Mouse (Mus musculus) right cerebral cortex, postnatal 10 days (tissue): ENCODE measurements around the gene Gcn1l1.

Experiments used
- DNase-seq, 2 experiments: peaks; one replicate each; pipeline ENCODE4 v3.0.0; 2021; ENCODE audit warnings: low spot score in 2 of 2

Gene Gcn1l1

DNA sequence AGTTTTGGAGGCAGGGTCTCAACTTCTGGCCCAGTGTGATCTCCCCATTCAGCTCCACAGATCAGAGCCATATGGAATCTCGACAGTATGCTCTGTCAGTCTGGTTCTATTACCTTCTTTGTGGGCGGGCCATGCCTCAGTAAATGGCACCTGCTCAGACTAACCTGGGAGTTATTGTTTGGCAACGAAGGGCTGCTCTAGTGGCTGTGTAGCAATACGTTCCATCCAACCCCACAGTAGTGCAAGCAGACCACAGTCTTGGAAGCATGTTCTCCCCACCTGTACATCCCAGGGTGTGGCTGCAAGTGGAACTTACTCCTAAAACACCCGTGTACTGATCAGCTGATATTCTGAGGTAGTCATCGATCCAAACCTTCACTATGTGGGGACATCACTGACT is 91.6 kb downstream of the Gcn1l1 start:
- no peak for DNase-seq

DNA sequence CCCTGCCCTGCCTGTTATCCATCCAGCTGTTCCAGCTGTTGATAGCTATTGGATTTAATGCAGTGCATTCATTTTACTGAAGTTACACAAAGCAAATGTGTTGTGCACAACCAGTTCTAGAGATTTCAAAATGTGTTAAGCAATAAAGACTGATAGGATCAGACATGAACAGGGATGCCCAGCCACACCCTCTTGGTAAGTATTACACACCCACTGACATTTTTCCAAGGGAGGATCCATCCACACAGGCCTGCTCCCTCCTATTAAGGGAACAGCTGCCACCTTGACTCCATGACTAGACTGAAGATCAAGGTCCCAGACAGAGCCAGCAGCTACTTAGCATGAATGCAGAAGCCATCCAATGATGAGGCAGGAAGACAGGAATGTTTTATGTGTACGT is 92.2 kb downstream of the Gcn1l1 start:
- DNase-seq = no peak

DNA sequence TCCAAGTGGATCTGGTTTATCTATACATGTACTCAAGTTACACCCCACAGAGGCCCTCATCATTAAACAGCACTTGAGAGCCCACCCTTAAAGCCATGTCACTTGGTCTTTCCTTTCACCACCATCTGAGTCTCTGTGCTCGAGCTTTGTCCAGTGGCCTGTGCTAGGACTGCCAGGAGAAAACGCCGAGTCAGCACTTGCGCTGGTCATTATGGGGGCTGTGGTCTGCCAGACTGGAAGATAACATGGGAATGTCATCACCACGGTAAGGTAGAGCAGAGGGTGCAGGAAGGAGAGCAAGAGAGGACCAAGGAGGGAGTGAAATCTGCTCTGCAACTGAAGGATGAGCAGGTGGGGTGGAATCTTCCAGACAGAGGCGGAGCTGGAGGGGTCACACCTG is 93.3 kb downstream of the Gcn1l1 start:
- no peak for DNase-seq

- no peak for DNase-seq
Observed at GRCm38 (mm10) chr5:115662658-115663057, 97.6 kb downstream of the Gcn1l1 start.

- DNase-seq = no peak
Observed at GRCm38 (mm10) chr5:115666366-115667065, 101.5 kb downstream of the Gcn1l1 start.

DNA sequence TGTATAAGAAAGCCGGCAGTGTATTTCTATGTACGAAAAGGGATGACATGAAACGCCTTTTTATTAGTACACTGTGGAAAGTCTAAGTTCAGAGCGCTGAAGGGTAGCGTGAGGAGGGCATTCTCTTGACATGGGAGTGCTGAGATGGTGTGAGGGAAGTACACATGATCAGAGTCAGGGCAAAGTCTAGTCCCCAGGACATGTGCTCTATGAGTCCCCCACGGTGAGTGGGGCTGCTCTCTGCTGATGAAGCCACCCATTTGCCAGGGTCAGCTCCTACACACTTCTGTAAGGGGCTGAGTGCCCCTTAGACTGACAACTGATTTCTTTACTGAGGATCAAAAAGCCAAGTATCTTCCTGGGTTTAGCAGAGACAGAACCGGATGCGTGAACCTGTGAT is 102.2 kb downstream of the Gcn1l1 start:
- DNase-seq = no peak

DNA sequence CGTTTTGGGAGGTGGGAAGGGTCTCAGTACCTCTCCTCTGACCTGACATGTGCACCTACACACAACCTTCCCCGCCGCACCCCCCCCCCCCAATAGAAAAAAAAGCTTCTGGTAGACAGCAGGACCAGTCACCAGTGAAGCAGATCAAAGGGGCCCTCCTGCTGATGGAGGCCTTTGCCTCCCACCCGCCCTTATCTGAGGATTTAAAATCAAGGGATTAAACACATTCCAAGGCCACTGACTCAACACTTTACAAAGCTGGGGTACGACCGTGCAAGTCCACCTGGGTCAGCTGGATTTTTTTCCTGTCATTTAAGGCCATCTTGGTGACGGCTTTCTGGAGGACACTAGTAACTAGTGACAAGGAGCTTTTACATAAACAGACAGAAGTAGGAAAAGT is 102.8 kb downstream of the Gcn1l1 start:
- no peak for DNase-seq

GRCm38 (mm10) chr5:115668986-115669385 is 103.9 kb downstream of the Gcn1l1 start:
- no peak for DNase-seq

DNA sequence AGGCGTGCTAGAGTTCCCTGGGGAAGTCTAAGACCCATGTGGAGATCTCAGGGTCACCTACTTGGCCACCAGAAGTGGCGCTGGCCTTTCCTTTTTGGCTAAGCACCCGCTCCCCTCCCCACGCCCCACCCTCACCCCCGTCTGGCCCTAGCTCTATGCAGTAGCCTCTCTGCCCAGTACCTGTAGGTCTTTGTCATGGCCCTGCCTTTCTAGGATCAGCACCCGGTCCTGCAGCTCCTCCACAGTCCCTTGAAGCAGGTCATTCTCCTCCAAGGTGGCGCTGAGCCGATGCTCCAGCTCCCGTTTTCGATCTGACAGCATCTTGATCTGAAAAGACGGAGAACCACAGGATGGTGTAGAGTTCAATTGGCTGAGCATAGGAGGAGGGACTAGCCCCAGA is 104.9 kb downstream of the Gcn1l1 start:
- peak in 1 of 2 experiments; percentile 15 for DNase-seq

GRCm38 (mm10) chr5:115670406-115670805 is 105.4 kb downstream of the Gcn1l1 start:
- DNase-seq = peak in 1 of 2 experiments; percentile 15

DNA sequence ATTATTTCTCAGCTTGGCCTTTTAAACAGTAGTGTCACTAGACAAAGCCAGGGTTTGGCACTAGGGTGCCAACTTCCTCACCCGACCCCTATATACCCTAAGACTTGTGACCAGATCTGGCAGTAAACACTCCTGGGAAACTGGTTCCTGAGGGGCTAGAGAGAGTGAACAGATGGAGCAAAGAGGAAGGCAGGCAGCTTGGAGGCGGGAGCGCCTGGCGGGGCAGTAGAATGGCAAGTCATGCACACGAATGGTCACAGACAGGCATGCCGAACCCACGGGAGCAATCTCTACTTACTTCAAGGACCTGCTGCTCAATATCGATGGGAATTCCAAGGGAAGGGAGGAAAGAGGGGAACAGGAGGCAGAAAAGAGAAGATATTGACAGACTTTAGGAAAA is 106.8 kb downstream of the Gcn1l1 start:
- peak in 1 of 2 experiments; percentile 15 for DNase-seq
